Mouse (Mus musculus) E14TG2a.4 (cell line): ENCODE measurements around the gene Ly6g5c.

Source experiments
- CTCF ChIP-seq: conservative IDR thresholded peaks from 2 replicates; pipeline ENCODE4 v1.5.1; 2014; ENCODE audit warnings: low read length
- NANOG ChIP-seq: IDR thresholded peaks from 2 replicates; pipeline ENCODE4 v1.6.1; 2014; ENCODE audit warnings: borderline replicate concordance, low read length, mixed read lengths
- POU5F1 ChIP-seq: IDR thresholded peaks from 2 replicates; pipeline ENCODE4 v1.6.1; 2014; ENCODE audit warnings: low read length, borderline replicate concordance

DNA sequence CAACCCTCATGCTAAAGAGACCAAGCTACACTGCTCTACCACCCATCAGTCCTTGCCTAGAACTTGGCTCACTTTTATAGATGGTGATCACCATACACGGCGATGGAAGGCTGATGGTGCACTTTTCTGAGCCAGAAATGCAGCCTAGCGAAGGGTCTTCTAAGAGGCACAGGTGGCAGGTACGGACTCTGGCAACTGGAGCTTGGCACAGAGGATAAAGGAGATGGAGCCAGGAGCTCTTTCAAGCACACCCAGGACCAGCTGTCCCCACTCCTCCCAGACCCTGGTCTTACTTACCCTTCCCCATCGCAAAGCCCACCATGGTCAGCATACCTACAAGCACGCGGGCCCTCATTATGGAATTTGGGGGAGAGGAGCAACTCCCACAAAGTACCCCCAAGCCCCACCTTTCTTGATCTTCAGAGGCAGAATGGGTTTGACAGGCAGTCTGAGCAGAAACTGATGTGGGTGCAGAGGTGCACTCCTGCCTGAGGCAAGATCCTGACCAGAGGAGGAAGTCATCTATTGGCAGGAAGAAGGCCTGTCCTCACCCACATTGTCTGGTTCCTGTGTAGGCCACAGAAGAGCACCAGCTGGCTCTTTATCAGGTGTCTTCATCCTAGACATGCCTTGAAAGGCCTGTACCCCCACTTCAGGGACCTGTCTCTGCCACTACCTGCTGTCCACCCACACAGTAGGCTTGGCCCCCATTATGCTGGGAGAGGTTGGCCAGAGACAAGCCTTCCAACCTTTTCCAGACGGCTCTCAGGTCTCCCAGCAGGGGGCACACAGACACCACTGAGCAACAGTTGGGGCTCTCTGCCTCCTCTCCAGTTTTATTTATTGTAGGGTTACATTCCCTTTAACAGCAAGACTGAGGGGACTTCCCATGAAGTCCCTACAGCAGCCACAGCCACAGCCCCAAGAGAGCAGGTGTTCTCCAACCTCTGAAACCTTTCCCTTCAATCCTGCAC is 7.3 kb downstream of the Ly6g5c start, which contains the start of gene Ly6g5b:
- TF ChIP-seq CTCF (no peak), POU5F1 (no peak), NANOG (no peak)
